Mouse (Mus musculus) cerebellum, adult 11-12 months (tissue): Measurements from ENCODE around the gene Pla2g1b.
"Not testable (repeated sequence)": the region's sequence is repeated elsewhere in the genome, so short reads cannot be mapped to it uniquely, and the experiment has no call there.

Experiments used
- DNase-seq: peaks from one replicate; pipeline ENCODE4 v3.0.0; 2022

Gene Pla2g1b

DNA sequence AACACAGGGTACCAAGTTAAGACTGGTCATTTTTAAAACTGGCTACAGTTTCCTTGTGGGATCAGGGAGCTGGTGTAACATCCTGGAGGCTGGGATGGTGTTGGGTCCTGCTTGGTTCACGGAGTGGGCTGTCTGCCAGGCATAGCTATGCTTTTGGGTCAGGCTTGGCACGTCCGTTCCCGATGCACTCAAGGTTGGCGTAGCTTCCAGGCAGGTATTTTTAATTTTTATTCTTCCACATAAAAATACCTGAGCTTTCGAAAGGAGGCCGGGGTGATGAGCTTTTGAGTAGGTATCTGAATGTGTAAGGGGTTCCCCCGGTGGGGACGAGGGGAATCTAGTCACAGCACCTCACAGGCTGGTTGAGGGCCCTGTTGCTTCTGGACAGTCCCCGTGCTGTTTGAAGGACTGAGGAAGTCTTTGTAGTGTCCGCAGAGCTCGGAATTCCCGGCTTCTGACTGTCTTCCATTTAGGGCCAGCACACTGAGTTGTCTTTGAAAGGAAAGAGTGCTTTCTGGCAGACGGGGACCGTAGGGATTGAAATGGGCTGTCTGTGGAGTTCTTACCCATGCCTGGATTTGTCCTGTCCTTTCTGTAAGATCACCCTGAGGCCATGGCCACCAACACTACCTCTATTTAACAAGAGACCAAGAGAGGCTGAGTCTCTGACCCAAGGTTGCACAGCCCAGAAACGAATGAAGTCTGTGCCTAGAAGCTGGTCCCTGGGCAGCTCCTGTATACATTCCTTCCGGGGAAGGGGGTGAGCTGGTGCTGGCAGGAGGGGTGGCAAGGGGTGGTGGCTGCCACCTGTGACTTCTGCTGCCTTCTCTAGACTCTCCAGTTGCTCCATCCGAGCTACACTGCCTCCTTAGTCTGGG lies 42.2 kb downstream of the Pla2g1b start:
- peak; percentile 77 for DNase-seq

GRCm38 (mm10) chr5:115508859-115509147 lies 42.7 kb downstream of the Pla2g1b start:
- peak; percentile 52 for DNase-seq

DNA sequence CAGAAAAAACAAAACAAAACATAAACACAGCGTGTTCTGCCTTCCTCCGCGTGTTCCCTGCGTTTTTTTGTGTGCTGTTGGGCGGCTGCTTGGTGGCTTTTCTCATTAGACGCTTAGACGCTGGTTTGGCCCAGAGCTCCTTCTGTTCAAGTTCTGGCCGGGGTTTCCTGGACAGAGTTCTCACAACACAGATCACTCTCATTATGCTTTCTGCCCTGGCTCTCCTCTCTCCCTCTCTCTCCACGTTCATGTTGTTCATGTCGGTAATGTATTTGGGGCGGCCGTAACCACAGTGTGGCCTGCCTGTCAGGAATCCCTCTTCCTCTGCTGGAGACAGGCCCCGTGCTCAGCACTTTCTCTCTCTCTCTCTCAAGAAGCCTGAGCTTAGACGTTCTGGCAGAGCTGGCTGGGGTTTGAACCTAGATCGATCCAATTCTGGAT lies 43.3 kb downstream of the Pla2g1b start:
- DNase-seq: peak; percentile 40

DNA sequence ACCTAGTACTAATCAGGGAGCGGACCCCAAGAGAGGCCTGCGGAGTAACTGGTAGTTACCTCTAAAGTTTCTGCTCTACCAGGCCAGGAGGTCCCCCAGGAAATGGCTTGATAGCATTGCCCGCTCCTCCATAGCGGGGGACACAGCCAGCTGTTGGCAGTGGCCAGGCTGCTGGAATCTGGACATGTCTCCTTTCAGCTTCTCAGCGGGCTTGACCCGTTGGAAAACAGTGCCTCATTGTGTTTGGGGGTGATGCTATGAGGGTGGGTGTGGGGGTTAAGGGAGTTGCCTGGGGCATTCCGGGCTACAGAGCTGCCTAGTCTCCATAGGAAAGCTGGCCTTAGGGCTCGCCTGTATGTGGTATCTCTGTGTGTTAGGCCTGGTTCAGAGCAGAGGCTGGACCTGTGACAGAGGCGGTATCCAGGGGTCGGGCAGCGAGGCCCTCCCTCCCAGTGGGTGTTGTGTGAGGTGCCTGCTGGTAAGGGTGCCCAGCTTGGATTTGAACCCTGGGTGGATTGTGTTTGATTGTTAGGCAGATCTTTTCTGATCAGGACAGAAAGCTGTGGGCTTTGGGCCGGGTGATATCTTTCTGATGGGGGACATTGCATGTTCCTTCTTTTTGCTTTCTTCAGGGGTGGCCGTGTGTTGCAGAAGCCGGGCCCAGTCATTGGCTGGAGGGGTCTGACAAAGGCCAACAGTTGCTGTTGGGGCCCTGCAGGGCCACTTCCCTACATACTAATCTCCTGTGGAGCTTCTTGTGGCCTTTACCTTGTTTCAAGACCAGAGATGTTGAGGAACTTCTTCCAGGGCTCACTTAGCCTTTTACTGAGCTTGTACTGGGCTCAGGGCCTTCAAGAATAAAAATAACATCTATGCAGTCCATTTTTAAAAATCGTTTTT lies 44.0 kb downstream of the Pla2g1b start:
- peak; percentile 54 for DNase-seq

DNA sequence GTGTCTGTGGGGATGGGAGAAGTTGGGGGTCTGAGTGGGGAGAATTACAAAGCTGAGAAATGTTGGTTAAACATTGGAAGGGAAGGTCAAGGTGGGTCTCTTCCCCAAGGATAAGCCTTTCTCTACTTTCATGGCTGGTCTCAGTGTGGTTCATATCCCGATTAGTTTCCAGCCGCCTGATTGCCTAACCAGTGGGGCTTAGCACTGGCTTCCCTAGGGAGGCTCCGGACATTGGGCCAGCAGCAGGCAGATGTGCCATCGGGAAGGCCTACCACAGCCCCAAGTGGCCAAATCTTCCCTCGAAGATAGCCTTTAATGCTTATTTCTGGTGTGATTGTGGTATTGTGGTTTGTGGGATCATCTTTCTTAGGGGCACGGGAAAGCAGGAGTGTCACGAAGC lies 46.3 kb downstream of the Pla2g1b start:
- DNase-seq: no peak

DNA sequence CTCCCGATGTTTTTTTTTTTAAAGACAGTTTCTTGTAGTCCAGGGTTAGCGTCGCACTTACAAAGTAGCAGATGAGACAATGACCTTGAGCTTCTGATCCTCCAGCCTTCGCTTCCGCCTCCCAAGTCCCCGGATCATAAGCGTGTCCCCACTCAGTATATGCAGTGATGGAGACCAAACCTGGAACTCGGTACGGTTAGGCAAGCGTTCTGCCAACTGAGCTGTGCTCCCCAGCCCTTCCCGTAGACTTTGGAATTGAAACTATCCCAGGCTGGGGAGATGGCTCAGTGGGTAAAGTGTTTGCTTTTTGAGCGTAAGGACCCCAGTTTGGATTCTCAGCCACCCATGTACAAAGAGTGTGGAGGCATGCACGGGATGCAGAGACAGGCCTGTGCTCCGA lies 47.2 kb downstream of the Pla2g1b start:
- DNase-seq: no peak

GRCm38 (mm10) chr5:115513721-115514120 lies 47.7 kb downstream of the Pla2g1b start:
- no peak for DNase-seq

- no peak for DNase-seq
These were observed 48.3 kb downstream of the Pla2g1b start for GRCm38 (mm10) chr5:115514346-115514745.

- peak; percentile 50 for DNase-seq
These were observed 49.0 kb downstream of the Pla2g1b start for GRCm38 (mm10) chr5:115514896-115515587.

DNA sequence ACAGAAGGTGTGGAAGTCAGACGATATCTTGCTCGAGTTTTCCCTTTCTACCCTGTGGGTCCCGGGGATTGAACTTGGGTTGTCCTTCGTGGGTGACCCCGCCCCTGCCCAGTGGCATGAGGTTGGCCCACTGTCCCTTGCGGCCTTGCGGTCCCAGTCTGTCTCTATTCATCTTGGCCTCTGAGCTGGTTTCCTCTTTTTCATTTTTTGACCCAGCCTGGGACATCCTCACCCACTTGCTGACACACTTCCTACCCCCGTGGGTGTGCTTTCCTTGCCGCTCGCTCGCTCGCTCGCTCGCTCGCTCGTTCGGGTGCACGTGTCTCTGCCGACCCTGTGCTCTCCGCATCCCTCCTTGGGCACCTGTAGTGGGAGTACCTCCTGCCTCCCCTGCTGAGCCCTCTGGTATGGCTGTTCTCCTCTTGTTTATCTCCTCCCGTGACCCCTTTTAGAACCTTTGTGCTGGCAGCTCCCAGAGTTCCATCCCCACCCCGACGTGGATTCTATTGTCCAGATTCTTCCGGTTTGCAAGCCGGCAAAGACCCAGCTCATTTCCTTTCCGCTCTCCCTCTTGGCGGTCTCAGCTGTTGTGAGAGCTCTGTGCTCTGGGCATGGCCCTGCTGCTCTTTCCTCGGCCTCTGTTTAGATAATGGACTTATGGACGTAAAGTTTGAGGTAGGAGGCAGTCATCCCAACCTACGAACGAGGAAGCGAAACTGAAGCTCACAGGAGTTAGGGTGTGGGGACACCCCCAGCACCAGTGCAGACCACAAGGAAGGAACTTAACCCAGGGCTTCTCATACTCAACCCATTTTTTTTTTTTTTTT lies 50.2 kb downstream of the Pla2g1b start:
- DNase-seq: no peak

DNA sequence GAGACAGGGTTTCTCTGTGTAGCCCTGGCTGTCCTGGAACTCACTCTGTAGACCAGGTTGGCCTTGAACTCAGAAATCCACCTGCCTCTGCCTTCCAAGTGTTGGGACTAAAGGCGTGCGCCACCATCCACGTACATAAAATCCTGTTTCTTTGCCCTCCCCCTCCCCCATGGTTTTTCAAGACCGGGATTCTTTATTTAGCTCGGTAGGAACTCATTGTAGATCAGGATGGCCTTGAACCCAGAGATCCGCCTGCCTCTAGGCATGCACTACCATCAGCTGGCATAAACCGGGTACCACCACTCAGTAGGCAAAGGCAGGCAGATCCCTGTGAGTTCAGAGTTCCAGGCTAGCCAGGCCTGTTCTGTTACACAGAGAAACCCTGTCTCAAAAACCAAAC lies 50.8 kb downstream of the Pla2g1b start:
- no peak for DNase-seq

DNA sequence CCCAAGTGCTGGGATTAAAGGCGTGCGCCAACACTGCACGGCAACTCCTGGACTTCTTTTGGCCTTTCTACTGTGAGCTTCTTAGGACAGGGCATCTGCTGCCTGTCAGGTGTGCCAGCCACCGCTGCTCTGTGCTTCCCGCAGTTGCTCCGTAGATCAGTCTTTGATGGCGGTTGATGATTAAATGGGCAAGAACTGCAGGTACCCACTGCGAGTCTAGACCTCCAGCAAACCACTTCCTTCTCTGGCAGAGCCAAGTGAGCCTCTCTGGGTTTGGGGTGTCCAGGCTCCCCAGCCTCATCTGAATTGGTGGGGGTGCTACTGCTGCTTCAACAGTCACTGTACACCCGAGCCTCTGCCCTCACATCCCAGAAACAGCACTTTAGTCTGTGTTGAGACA lies 51.4 kb downstream of the Pla2g1b start:
- no peak for DNase-seq

DNA sequence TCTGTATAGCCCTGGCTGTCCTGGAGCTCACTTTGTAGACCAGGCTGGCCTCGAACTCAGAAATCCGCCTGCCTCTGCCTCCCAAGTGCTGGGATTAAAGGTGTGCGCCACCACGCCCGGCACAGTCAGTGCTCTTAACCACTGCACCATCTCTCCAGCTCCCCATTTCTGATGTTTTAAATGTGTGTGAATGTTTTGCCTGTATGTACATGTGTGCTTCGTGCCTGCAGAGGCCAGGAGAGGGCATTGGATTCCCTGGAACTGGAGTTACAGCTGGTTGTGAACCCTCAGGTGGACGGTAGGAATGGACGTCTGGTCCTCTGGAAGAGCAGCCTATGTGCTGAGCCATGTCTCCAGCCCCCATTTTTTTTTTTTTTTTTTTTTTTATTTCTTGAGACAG lies 52.2 kb downstream of the Pla2g1b start:
- not testable (repeated sequence) for DNase-seq

DNA sequence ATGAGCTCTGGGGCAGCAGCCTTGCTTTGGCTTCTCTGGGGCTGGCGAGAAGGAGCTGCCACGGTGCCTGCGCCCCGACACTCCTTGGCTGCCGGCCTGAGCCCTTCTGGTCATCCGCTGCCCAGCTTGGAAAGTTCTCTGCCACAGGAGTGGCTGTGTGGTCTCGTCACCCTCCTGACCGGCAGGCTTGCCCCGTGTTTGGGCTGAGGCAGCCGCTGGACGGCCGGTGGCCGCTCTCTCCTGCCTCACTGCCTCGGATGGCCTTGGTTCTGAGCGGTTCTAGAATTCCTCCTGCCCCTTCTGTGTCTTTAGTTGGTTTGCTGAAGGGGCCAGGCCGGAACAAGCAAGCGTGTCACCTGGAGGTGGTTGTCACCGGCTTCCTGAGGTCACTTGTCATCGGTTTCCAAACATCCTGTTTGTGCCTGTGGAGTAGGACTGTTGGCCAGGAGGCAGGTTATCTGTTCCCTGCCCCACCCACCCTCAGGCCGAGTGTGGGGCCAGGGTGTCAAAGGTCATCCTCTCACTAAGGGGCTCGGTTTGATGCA lies 54.3 kb downstream of the Pla2g1b start:
- DNase-seq: no peak

DNA sequence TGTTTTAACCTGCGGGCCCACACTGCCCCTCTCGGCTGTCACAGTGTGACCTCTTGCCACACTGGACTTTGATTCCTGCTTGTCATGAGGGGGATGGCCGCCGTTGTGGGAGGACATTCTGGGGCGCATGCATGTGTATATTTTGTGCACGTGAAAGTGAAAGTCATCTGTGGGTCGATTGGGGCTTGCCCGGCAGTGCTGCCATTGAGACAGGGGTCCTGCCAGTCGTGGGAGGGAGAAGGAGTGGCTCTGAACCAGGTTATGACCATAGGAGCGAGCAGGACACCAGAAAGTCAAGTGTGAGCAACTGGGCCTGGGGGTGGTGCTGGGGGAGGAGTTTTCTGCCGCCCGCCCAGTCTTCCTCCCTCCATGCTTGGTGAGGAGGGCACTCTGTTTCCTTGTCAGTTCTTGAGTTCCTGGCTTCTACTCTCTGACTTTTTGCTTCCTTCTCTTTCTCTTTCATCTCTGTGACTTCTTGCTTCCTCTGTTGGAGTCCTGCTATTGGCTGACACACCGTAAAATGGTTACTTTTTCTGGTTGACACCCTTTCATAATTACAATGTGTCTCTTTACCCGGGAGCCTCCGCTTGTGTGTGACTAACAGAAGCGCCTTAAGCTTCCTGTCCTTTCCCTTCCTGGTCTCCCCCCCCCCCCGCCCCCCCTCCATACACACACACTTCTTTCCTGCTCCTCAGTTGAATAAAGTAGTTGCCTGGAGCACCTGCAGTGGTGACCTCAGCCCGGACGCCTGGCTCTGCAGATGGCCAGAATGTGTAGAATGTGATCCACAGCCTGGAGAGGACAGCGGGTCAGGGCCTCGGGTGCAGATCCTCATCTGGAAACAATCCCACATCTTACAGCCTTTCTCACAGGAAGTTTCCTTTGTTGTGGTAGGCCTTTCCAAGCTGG lies 55.7 kb downstream of the Pla2g1b start:
- DNase-seq: no peak

GRCm38 (mm10) chr5:115522531-115522930 lies 56.5 kb downstream of the Pla2g1b start:
- DNase-seq: no peak

DNA sequence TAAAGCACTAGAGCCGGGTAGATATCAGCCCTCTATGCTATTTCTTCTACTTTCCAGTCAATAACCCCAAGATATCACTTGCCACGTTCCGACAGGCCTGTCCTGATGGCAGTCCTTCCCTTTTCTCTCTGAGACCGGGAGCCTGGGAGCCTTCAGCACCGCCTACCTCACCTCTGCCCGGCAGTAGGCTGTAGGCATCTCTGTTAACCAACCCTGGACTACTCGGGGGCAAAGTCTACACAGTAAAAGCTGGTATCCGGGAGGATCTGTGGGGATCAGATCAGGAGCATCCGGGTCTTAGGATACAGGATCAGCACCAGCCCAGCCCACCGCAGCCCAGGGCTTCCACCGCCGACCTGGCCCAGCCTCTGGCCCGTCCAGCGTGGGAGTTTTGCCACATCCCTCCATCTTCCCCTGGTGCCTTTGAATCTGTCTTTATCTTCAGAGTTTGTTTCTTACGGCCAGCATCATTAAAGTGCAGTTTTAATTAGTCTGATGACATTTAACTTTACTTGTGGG lies 57.0 kb downstream of the Pla2g1b start:
- DNase-seq: no peak

GRCm38 (mm10) chr5:115523971-115524370 lies 57.9 kb downstream of the Pla2g1b start:
- peak; percentile 43 for DNase-seq
